Mouse (Mus musculus) small intestine, adult 2 months (tissue): ENCODE results near the gene Mia2.

ENCODE experiments used
- CTCF ChIP-seq: fragments of 200-500 bp; IDR thresholded peaks from 2 replicates; pipeline ENCODE4 v1.5.1; 2012; ENCODE audit warnings: low read depth, mild to moderate bottlenecking, control low read depth, inconsistent platforms, low read length, moderate library complexity, mixed read lengths; ENCODE audit not compliant: insufficient replicate concordance, insufficient read length; ENCODE audit errors: extremely low read depth
- POLR2A ChIP-seq: fragments of 200-500 bp; IDR thresholded peaks from 2 replicates; pipeline ENCODE4 v1.6.1; 2012; ENCODE audit warnings: low read depth, mild to moderate bottlenecking, control low read depth, inconsistent platforms, low read length, moderate library complexity

- TF ChIP-seq CTCF (no peak), POLR2A (no peak)
Measured at GRCm38 (mm10) chr12:59074052-59074451, 21.5 kb upstream of the Mia2 start.
